Mouse (Mus musculus) ES-E14 (cell line): ENCODE data around the gene Gm42417.

Experiments used
- ZC3H11A ChIP-seq: IDR thresholded peaks from 2 replicates; pipeline ENCODE4 v1.6.1; 2012; ENCODE audit warnings: low read depth, mild to moderate bottlenecking, inconsistent platforms, low read length, borderline replicate concordance
- ZNF384 ChIP-seq: IDR thresholded peaks from 2 replicates; pipeline ENCODE4 v1.6.1; 2012; ENCODE audit warnings: low read depth, low read length, inconsistent platforms

DNA sequence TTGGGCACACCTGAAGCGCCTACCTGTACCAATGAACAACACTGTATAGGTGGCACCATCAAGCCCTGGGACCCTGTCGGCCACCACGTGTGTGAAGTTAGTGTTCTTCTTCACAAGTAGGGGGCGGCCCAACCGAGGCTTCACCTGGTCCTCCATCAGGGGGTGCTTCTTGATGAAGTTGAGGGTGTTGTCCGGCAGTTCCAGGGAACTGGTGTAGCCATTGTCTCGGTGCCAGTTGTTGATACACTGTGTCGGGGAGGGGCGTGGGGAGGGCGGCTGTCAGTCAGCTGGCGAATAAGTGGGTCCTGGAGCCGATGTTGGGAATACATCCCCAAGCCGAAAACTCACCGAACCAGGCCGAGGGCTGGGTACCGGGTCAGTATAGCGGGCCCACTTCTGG, 12.7 kb upstream of the Gm42417 start:
- no peak for TF ChIP-seq ZNF384
- TF ChIP-seq ZC3H11A: no peak
